Mouse (Mus musculus) ES-E14 (cell line): ENCODE results near the gene Ppil1.

ENCODE experiments used
- CHD2 ChIP-seq: IDR thresholded peaks from 2 replicates; pipeline ENCODE4 v1.6.1; 2014; ENCODE audit warnings: mild to moderate bottlenecking, low read depth, low read length, inconsistent platforms
- HCFC1 ChIP-seq: IDR thresholded peaks from 2 replicates; pipeline ENCODE4 v1.6.1; 2012; ENCODE audit warnings: low read length, inconsistent platforms, borderline replicate concordance; ENCODE audit not compliant: insufficient read depth
- MAFK ChIP-seq: IDR thresholded peaks from 2 replicates; pipeline ENCODE4 v1.6.1; 2014; ENCODE audit warnings: mild to moderate bottlenecking, low read depth, low read length, inconsistent platforms; ENCODE audit not compliant: insufficient read depth
- ZC3H11A ChIP-seq: IDR thresholded peaks from 2 replicates; pipeline ENCODE4 v1.6.1; 2012; ENCODE audit warnings: low read depth, mild to moderate bottlenecking, inconsistent platforms, low read length, borderline replicate concordance

DNA sequence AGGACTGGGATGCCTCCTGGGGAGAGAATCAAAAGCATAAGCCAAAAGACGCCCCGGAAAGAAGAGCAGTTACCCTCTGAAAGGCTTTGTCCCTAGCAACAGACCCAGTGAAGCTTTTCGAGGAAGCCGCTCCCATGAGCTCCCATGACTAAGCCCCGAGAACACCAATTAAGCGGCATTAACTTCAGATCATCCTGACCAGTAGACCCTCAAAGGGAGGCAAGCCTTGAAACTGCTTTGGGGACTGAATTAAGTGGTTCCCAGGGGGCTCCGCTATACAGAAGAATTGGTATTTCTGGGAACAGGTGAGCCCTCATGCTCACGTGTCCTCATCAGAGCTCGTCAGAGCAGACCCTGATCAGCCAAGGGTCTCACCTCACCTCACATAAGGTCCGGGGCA is 49.3 kb downstream of the Ppil1 start:
- TF ChIP-seq HCFC1, result no peak
- TF ChIP-seq MAFK, result no peak
- TF ChIP-seq CHD2, result no peak
- no peak for TF ChIP-seq ZC3H11A
